Mouse (Mus musculus) kidney, adult 8-10 months (tissue): ENCODE data around the gene Kdf1.

Experiments
- DNase-seq, 2 experiments: peaks; one replicate each; pipeline ENCODE4 v3.0.0; 2022

Gene Kdf1

DNA sequence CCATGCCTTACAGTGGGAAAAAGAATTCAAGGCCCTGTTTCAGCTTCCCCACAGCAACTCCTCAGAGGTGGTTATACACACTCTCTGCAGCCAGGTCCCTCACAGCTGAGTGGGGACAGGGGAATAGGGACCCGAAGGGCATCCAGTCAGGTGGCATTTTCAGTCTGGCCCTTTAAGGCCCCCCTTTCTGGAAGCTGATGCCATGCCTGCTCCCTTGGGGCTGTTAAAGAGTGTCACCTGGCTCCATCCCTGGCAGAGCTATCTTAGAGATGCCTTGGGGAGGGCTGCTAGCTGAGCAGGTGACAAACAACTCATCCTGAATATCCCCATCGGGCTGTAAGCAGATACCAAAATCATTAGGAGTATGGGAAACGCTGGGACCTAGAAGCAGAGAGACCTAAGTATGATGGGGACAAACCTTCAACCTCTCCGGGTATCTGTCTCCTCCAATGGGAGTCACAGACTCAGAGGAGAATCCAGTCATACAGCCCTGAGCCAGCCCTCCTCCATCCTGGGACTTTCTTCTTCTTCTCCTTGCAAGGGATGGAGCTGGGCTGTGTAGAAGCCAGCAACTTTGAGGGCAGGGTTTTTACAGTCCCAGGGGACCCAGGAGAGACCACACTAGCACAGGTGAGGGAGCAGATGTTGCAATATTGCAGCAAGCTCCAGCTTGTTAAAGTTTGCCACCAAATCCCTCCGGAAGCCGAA, 21.9 kb upstream of the Kdf1 start:
- DNase-seq = no peak

DNA sequence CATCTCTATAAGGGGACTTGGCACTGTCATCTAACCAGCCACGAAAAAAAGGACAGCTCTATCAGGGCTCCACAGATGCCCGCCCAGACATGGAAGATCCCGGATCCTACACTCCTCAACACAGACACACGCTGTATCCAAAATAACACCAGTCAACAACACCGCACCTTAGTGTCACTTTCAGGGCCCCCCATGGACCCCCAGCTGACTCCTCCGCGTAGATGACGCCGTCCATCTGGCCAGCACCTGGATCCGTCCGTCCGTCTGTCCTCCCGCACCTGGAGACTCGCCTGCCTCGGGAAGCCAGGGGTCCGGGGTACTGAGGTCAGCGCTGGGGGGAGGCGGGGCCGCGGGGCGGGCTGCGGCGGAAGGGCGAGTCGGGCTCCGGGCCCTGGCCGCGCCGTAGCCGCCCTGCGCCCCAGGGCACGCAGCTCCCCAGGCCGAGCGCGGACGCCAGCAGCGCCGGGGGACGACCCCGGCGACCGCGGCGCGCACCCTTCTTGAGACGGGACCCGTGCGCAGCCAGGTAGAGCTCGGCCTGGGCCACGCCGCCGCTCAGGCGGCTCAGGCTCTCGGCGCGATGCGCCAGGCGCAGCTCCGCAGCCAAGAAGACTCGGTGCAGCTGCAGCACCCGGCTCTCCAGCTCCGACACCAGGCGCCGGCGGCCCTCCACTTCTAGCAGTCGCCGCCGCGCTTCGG, 21.2 kb upstream of the Kdf1 start:
- no peak for DNase-seq

DNA sequence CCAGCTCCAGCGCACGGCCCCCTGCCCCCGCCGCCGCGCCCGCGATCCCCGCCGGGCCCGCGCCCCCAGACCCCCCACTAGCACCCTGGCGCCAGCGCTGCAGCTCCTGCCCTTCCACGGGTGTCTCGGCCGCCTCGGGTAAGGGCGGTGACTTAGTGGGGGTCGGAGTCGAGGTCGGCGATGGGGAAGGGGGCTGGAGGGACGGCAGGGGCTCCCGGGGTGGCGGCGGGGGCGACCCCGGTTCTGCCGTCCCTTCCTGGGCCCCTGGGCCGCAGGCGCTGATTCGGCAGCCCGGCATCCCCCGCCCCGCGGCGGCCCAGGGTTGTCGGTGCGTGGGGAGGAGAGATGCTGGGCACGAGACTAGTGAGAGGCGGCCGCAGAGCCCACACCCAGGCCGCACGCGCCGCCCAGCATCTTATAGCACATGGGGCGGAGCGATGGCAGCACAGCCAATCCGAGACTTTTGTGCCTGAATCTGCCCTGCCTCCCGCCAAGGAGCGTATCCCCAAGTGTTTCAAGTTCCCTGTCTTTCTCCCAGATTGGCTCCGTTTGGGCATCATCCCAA, 20.5 kb upstream of the Kdf1 start, which contains the start of gene Trnp1:
Gene Trnp1 (minus strand): TSS at position 391 of the 565 bp plus-strand sequence.
- peak; percentile 41 to 42 for DNase-seq

DNA sequence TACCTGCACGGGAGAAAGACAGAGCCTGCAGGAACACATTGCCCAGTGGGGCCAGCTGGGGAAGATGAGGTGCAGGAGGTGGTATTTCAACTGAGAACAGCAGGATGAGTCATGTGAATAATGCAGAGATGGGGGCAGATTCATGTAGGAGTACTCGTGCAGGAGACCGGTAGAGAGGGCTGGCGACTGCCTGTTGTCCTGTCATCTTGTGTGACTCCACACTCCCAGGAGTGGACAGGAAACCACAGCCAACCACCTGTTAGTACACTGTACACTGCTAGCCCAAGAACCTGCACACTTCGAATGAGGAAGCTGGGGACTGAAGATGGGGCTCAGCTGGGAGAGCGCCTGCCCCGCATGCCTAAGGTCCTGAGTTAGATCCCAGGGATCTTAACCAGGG, 17.2 kb upstream of the Kdf1 start:
- DNase-seq = no peak

DNA sequence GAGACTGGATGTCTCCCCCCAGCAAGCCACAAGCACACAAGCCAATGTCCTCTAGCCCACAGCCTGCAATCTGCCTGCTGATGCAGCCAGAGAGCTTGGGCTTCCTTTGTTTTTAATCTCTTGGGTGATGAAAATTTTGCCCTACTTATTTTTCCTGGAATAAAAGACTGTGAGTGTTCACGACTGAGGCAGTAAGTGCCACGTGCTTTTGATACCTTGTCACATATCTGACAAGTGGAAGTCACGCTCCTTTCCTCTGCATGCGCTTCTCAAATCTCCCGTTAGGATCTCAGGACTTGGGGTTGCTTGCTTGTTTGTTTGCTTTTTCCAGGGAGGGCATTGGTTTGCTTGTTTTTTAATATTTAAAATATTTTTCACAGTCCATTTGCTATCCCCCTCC, 14.5 kb upstream of the Kdf1 start:
- DNase-seq = no peak

DNA sequence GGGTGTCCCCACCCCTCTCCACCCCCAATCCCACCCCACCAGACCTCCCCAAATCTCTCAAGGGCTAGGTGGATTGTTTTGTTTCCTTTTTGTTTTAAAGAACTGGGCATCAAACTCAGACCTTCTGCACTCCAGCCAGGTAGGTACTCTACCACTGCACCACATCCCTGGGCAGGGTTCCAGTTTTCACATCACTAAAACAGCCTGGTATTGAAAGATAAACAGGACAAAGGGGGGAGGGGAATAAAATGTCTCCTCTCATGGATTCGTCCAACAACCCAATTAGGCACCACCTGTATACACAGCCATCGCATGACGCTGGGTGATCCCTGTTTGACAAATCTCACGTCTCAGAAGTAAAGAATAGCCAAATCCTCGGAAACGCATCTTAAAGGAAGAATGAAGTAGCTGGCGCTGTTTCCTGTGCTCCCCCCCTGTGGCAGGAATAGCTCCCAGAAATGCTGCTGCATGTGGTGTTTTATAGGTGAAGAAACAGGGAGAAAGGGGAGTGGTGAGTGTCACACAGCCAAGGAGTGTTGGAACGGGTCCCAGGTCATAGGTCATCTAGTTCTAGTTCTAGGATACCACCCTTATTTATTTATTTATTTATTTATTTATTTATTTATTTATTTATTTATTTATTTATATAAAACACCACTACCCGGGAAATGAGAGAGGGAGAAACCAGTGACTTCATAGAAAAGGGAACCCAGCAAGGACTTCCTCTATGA, 13.8 kb upstream of the Kdf1 start:
- no peak for DNase-seq

DNA sequence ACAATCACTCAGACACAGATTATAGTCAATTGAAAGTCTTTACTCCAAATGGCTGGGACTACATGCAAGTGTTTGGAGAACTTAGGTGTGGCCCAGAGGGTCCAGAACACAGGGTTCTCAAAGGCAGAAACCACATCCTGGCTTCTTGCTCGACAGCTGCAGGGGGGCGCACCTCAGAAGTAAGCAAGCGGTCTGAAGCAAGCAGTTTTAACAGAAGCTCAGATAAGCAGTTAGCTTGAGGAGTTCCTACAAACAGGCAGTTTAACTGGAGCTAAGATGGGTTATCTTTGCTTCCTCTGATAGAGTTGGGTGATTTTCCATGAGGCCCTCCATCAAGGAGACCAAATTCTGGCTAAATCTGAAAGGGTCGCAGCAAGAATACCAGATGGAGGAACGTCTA, 12.2 kb upstream of the Kdf1 start:
- DNase-seq = no peak

DNA sequence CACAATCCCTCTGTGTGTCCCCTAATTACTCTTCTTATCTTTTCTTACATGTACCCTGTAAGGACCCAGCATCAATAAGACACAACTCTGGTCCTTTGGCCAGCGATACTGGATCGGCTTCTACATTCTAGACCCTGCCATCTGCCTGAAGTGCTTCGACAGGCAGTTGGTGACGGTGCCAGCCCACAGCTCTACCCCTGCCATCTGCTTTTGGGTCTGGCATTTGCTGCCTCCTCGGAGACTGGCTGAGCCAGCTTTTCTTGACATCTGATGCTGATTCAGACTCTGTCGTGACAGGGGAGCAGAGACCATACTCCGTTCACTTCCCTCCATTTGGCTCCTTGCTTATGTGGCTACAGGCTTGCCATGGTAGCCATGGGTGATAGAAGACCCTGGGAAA, 9.8 kb upstream of the Kdf1 start:
- no peak for DNase-seq

DNA sequence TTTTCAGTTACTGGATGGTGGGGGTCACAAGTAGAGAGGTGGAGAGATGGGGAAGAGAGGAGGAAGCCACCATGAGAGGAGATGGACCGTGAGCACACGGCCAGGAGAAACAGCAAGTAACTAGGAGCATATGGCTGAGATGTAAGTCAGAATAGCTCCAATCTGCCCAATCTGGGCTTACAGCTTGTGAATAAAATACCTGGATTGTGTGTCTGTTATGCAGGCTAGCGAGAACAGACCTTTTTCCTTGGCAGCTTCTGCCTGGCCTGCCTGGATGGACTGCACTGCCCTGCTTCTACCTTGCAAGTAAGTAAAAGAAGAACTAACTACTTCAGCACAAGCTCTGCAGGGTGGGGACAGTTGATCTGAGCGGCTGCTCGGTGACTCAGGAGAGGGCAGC, 7.7 kb upstream of the Kdf1 start:
- DNase-seq = no peak

DNA sequence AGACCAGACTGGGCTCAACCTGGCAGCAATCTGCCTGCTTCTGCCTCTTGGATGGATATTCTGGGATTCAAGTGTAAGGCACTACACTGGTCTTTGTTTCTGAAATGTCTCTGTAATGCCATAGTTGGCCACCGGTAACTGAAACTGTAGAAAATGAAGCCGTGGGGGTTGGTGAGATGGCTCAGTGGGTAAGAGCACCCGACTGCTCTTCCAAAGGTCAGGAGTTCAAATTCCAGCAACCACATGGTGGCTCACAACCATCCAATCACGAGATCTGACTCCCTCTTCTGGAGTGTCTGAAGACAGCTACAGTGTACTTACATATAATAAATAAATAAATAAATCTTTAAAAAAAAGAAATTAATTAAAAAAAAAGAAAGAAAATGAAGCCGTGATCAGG, 6.3 kb upstream of the Kdf1 start:
- DNase-seq = peak; percentile 55 to 58

DNA sequence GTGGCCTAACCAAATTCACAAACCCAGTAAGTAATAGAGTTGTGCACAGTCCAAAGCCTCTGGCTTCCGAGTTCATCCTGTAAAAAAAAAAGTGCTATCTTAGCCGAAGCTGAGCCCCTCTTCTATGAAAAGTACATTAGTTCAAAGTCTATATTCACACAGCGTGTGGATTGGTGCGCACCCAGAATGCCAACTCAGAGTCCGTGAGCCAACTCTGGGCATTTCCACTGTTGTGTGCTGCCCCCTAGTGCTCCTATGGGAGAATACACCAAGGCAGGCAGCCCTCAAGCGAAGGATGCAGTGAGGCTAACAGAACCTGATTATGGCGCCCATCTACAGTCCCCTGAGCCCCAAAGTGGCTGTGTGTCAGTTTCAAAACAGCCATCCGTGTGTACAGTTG, 5.8 kb upstream of the Kdf1 start:
- peak; percentile 81 to 89 for DNase-seq

DNA sequence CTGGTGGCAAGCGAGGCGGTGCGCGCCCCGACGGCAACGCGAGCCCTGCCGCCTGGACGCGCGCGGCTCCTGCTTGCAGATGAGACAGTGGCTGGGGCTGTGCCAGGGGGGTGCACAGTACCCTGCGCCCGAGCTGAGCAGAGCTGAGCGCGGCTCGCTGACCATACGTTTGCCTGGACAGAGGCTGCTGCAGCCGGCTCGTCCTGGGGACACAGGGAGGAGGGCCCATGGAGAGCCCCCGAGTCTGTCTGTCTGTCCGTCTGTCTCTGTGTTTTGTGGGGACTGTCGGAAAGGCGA, 554 bp downstream of the Kdf1 start:
- DNase-seq = no peak

DNA sequence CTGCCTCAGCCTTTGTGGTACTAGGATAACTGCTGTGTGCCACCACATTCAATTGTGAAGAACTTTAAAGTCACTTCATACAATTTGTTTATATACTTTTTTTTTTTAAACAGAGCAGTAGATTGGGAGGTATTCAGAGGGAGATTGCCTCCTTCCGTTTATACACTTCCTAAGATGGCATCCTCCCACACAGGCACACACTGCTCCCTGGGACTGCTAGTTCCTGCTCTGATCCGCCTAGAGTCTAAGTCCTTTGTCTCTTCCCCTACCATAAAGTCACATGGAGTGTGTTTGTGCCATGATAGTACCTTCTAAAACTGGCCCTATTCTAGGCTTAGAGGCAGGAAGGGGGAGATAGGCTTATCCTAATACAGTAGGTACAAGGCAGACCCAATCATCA, 2.7 kb downstream of the Kdf1 start:
- DNase-seq = no peak

DNA sequence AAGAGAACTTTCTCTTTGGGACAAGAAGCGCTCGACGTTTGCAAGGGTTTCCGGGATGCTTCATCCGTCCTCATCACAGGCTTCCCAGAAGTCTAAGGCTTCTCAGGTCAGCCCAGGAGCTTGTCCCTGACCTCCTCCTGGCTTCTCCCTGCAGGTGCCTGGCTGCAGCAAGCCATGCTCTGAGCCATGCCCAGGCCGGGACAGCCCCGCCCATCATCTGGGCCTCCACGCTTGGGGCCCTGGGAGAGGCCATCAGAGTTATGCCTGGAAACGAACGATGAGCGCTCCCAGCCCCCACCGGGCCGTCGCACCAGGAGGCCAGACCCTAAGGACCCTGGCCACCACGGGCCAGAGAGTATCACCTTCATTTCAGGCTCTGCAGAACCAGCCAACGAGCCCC, 9.0 kb downstream of the Kdf1 start:
- no peak for DNase-seq

DNA sequence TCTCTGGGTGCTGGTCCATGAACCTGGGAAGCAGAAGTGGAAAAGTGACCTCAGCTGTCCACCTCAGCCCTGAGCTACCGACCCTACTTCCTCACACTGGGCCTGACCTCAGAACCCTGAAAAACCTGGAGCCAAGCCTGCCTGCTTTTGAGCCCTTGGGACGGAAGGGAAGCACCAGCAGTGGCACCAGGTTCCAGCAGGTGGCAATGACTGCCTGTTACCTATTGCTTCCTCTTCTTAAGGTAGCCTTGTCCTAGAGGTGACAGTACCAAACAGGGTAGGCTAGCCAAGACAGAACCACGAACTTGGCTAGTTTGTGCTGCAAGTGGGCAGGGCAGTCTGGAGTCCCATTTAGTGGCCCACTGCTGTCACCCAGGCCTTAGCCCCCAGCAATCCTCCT, 14.0 kb downstream of the Kdf1 start:
- peak in 1 of 2 experiments; percentile 23 for DNase-seq

DNA sequence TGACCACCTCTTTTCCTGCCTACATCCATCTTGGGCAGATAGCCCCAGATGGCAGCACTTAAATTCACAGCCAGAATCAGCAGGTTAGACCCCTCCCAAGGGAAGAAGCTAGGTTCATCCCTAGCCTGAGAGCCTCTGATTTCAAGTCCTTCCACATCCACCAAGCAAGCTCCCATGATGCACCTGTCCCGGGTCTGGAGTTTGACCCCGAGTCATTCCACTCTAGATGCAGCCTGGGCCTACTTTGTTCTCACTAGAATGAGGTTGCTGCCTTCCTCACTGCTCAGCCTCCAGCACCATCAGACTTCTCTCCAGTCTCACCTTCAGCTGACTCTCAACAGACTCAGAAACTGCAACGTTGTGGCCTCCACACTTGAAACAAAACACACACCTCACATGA, 17.3 kb downstream of the Kdf1 start:
- peak; percentile 46 to 50 for DNase-seq

DNA sequence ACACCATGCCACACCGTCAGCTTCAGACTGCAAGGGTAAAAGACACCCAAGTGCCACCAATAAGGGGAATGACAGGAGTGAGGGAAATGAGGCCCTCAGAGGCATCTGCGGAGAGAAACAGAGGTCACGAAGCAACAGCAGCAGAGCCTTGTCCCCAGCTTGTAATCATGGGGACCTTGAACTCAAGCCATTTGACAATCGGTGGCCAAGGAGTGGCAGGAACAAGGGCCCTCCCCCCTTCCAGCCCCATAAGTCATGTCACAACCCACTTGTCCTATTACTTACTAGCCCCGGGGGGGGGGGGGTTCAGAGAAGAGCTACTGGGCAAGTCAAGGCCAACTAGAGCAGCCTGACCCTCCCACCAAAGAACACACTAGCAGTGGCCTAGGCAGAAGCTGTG, 17.9 kb downstream of the Kdf1 start:
- DNase-seq = no peak

DNA sequence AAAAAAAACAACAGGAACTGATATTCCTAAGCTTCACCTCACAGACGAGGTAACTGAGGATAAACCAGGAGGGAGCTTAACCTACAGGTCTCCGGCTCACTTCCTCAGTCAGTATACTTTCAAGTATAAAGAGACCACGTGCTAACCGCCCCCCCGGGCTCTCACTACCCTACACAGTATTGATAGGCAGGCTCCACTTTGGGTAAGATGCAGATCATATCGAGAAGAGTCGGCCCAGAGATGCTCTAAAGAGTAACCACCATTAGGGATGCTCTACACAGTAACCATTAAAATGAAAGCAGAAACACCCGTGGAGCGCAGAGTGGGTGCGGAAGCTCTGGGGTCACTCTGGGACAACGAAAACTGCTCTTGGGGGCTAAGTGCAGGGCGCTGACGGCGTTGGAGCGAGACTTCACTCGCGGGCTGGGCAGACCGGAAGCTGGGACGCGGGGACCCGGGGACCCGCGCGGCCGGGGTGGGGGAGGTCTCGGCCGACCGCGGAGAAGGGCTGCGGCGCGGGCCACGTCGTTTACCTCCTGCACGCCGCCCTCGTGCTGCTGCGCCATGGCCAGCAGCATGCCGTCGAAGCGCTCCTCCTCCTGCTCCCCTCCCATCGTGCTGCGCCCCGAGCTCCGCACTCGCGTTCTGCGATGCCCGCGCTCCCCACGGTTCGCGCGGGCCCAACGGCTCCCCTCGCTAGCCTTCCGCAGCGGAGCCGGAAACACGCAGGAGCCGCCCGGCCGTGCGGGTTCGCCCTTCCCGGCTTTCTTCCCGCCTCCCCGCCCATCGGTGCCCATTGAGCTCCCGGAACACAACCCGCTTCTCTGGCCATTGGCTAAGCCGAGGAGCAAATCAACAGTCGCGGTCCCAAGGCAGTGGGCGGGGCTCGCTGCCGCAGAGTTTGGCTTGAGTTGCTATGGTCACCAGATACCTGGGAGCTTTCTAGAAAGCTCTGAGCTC, 26.8 kb downstream of the Kdf1 start, which contains the start of gene Nudc:
Gene Nudc (minus strand): TSS at position 725 of the 960 bp plus-strand sequence.
- DNase-seq = peak; percentile 97 to 98

DNA sequence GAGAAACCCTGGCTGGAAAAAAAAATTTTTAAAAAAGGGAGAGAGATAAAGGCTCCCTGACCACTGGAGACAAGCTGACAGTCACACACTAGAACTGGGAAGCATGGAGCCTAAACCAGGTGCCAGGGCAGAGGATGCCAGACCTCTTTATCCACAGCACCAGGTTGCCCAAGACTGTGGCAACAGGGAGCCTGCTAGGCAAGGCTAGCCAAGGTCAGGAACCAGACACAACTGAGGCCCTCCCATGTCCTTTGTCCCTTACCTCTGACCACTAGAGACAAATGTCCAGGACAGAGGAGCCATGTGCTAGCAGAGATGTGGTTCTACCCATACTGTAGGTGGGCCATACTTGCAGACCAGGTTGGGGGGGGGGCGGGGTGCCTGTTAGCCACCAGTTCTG, 33.3 kb downstream of the Kdf1 start:
- DNase-seq = no peak

DNA sequence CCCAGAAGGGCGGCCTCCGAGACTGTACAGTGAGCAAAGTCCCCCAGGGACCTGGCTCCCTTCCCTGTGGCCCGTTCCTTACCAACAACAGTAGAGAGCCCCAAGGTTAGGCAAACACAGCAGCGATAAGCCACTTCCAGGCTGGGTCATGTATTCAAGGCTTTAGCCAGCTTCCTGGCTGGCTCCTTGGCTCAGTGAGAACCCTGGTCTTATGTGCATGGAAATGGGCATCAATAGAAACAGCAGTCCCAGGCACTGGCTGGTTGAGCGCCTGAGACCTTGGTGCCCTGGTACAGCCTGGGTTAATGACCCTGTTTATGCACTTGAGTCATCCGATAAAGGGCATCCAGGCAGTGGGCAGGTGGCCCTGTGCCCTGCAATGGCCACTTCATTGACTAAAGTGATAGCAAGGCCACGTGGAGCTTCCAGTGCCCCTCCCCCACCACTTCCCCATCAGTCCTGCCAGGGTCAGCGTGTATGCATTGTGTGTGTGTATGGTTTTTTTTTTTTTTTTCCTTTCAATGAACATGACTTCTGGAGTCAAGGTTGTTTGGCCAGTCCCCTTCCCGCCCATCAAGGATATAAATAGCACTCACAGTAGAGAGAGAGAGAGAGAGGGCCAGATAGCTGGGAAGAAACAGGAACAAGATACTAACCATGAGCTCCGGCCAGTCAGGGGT, 34.1 kb downstream of the Kdf1 start, which contains the start of gene Nr0b2:
Gene Nr0b2 (plus strand): TSS at position 609 of the 680 bp plus-strand sequence.
- peak; percentile 30 to 40 for DNase-seq

DNA sequence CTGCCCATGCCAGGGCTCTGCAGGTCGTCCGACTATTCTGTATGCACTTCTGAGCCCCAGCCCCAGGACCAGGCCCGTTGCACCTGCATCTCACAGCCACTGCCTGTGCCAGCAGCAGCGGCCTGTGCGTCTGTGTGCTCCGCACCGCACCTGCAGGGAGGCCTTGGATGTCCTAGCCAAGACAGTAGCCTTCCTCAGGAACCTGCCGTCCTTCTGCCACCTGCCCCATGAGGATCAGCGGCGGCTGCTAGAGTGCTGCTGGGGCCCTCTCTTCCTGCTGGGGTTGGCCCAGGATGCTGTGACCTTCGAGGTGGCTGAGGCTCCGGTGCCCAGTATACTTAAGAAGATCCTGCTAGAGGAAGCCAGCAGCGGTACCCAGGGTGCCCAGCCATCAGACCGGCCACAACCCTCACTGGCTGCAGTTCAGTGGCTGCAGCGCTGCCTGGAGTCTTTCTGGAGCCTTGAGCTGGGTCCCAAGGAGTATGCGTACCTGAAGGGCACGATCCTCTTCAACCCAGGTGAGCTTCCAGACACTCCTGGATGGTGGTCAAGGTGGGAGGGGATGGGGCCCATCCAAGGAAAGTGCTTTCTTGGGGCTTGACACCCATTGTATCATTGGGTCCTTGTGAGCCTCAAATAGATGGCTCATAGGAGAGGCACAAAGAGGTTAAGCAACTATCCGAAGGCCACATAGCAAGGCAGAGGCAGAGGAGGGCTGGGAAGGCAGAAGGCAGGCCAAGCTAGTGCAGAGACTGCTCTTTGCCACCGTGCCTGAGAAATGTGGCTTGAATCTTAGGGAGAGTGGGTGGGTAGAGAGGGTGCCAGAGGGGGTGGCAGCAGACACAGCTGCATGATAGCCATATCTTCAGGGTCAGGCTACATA, 34.9 kb downstream of the Kdf1 start:
- DNase-seq = no peak
